Mouse (Mus musculus) spleen, adult 2 months (tissue): ENCODE data around the gene Fbxo46.

Experiments
- CTCF ChIP-seq: fragments of 200-500 bp; IDR thresholded peaks from 2 replicates; pipeline ENCODE4 v1.5.1; 2011; ENCODE audit warnings: mild to moderate bottlenecking, inconsistent platforms; ENCODE audit not compliant: insufficient read depth, insufficient read length, insufficient replicate concordance; ENCODE audit errors: extremely low read depth
- POLR2A ChIP-seq: fragments of 200-500 bp; IDR thresholded peaks from 2 replicates; pipeline ENCODE4 v1.6.1; 2011; ENCODE audit warnings: low read depth, low read length, inconsistent platforms

DNA sequence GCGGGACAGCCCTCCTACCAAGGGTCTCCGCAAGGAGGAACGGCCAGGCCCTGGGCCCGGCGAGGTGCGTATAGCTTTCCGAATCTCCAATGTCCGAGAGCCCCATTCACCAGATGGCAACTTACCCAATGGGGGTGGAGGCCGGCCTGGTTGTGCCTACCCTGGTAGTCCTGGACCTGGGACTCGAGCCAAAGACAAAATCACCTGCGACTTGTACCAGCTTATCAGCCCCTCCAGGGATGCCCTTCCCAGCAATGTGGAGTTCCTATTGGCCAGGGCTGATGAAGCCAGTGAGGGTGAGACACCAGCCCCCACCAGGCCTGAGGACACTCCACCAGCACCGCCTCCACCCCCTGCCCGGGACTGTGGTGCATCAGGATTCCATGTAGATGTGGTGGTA, 16.5 kb downstream of the Fbxo46 start:
- TF ChIP-seq CTCF (no peak), POLR2A (no peak)
